Comparison of ENCODE assay signal across 10 mouse cellular contexts in genomic region chr19:31426142-31426541, GRCm38 (mm10).
A peak's percentile ranks its signal among the peaks of the same experiment; 100 is the strongest.
DNase-seq lines count a peak whose midpoint lies in the region; TF ChIP-seq lines count a peak whose summit lies in the region.
"Had no signal": no experiment of that assay in that cellular context is flagged by ENCODE, and none has a peak within 500 bp of the region (broad histone marks: within the 10 kb centered on the region; RNA-seq: fewer than 3 reads in every experiment).

No protein-coding gene starts in this region.

- no peaks in the 10 kb centered on the region for H3K36me3 ChIP-seq in E14TG2a.4 (ENCODE audit: insufficient read depth, low read length)
- no peaks in the 10 kb centered on the region for H3K36me3 ChIP-seq in splenic B cell, adult 2 months (ENCODE audit: control insufficient read depth, insufficient read depth, low read length, poor library complexity, severe bottlenecking)
- H3K36me3 ChIP-seq: embryonic facial prominence, embryonic 13.5 days had no signal

- H3K9me3 ChIP-seq in E14TG2a.4 (ENCODE audit: low read length), result no peaks in the 10 kb centered on the region
- H3K9me3 ChIP-seq: embryonic facial prominence, embryonic 13.5 days had no signal

- H3K27ac ChIP-seq in layer of hippocampus, adult 2 months, result no peak overlapping the region
- H3K27ac ChIP-seq: embryonic facial prominence, embryonic 13.5 days had no signal

- H3K4me3 ChIP-seq in layer of hippocampus, adult 2 months, result no peak overlapping the region
- H3K4me3 ChIP-seq in E14TG2a.4 (replicated peaks; ENCODE audit: low read length), result no peak overlapping the region
- H3K4me3 ChIP-seq: embryonic facial prominence, embryonic 13.5 days had no signal

- TF ChIP-seq CTCF in layer of hippocampus, adult 2 months (conservative IDR thresholded peaks at IDR 0.05), result peak; percentile 65
- TF ChIP-seq CTCF in E14TG2a.4 (conservative IDR thresholded peaks at IDR 0.05; ENCODE audit: low read length), result peak; percentile 69

- no peak for DNase-seq in layer of hippocampus, adult 2 months (ENCODE audit: low spot score in 2 of 2)
- DNase-seq in layer of hippocampus, postnatal 14 days (ENCODE audit: low spot score in 2 of 2), result no peak
- DNase-seq in R1 (ENCODE audit: low read depth, low spot score), result peak; percentile 68
- peak; percentile 14 for DNase-seq in splenic B cell, adult 2 months (ENCODE audit: low read depth, low spot score)
- no peak for DNase-seq in ovary, postnatal 36 days (ENCODE audit: low spot score)
- no peak for DNase-seq in retina, embryonic 14.5 days (ENCODE audit: low spot score)
- DNase-seq: cerebellum, adult 11 months; heart, postnatal 14 days had no signal

- H3K4me1 ChIP-seq in E14TG2a.4 (replicated peaks; ENCODE audit: low read depth, low read length), result no peaks in the 10 kb centered on the region

- H3K27me3 ChIP-seq in E14TG2a.4 (ENCODE audit: insufficient read depth, low read length), result peaks cover 7% of the 10 kb centered on the region; the same call in 1 of the 2 replicates
- H3K27me3 ChIP-seq in splenic B cell, adult 2 months (ENCODE audit: control insufficient read depth, insufficient read depth, low read length, poor library complexity, severe bottlenecking), result no peaks in the 10 kb centered on the region
- H3K27me3 ChIP-seq: embryonic facial prominence, embryonic 13.5 days had no signal

Comparison
In these comparisons a context has a peak if more than half of its experiments do, and no peak if none do; other contexts are left out.
1. DNase-seq: peak in R1 (single experiment) and splenic B cell, adult 2 months (single experiment); none in layer of hippocampus, adult 2 months (0 of 2), layer of hippocampus, postnatal 14 days (0 of 2), ovary, postnatal 36 days (single experiment) and retina, embryonic 14.5 days (single experiment).